Mouse (Mus musculus) CH12.LX (cell line): ENCODE results near the gene Anks1. TPM values are rescaled to one million over a fixed set of nuclear protein-coding genes. Genes with fewer than 3 reads are reported as not detected.

ENCODE experiments used
- DNase-seq: peaks from one replicate; pipeline ENCODE4 v3.0.0-alpha.2; 2013; ENCODE audit errors: extremely low read depth
- H3K27ac ChIP-seq: 2 replicates; pipeline ENCODE4 v1.5.1; 2012; ENCODE audit warnings: low read depth, mild to moderate bottlenecking, control low read depth, moderate library complexity; ENCODE audit not compliant: insufficient read depth
- H3K27me3 ChIP-seq: replicated peaks from 2 replicates; pipeline ENCODE3; 2012; ENCODE audit warnings: inconsistent platforms
- H3K36me3 ChIP-seq, 2 experiments: replicated peaks in 1 of 2; 2 replicates each; pipeline versions ENCODE3 to v1.6.1; 2012; ENCODE audit warnings: inconsistent platforms in 1 of 2, low read length in 1 of 2, mild to moderate bottlenecking in 1 of 2, mixed read lengths in 1 of 2, moderate library complexity in 1 of 2; ENCODE audit not compliant: control insufficient read depth in 1 of 2, insufficient read depth in 1 of 2
- H3K4me1 ChIP-seq, 2 experiments: 2 replicates each; pipeline ENCODE4 v1.6.1; 2012; ENCODE audit warnings: inconsistent platforms in 1 of 2, moderate library complexity in 1 of 2; ENCODE audit not compliant: insufficient read depth in 2 of 2, control insufficient read depth in 1 of 2
- H3K4me2 ChIP-seq: 2 replicates; pipeline ENCODE4 v1.6.1; 2012; ENCODE audit warnings: low read depth, mild to moderate bottlenecking, control low read depth; ENCODE audit not compliant: poor library complexity, insufficient read depth, severe bottlenecking
- H3K4me3 ChIP-seq, 3 experiments: fragments of 150-350 bp in 1 of 3; sonication (generic) in 1 of 3; replicated peaks in 1 of 3; 2 replicates each; pipeline versions ENCODE3 to v1.5.1; 2011 to 2012; ENCODE audit warnings: low read depth in 2 of 3, low read length in 2 of 3, mild to moderate bottlenecking in 2 of 3, moderate library complexity in 2 of 3, control low read depth in 1 of 3, improper control_type of control experiment in 1 of 3, inconsistent platforms in 1 of 3, mixed read lengths in 1 of 3; ENCODE audit not compliant: poor library complexity in 1 of 3
- H3K79me2 ChIP-seq: replicated peaks from 2 replicates; pipeline ENCODE4 v1.6.1; 2012; ENCODE audit warnings: mild to moderate bottlenecking, moderate library complexity; ENCODE audit not compliant: control insufficient read depth, poor library complexity, insufficient read depth, severe bottlenecking; ENCODE audit errors: extremely low read depth
- H3K9ac ChIP-seq: 2 replicates; pipeline ENCODE4 v1.6.1; 2012; ENCODE audit warnings: low read depth, mild to moderate bottlenecking, control low read depth, moderate library complexity; ENCODE audit not compliant: insufficient read depth
- H3K9me3 ChIP-seq: replicated peaks from 2 replicates; pipeline ENCODE3; 2012; ENCODE audit warnings: low read length, inconsistent platforms, mixed read lengths
- BHLHE40 ChIP-seq: IDR thresholded peaks from 2 replicates; pipeline ENCODE4 v1.6.1; 2011; ENCODE audit warnings: mild to moderate bottlenecking, low read depth, low read length, improper control_type of control experiment
- ELF1 ChIP-seq: IDR thresholded peaks from 2 replicates; pipeline ENCODE4 v1.6.1; 2014; ENCODE audit warnings: low read depth, mild to moderate bottlenecking, inconsistent platforms, low read length, improper control_type of control experiment
- IRF4 ChIP-seq: IDR thresholded peaks from 2 replicates; pipeline ENCODE4 v1.6.1; 2014; ENCODE audit warnings: low read depth, mild to moderate bottlenecking, inconsistent platforms, low read length, improper control_type of control experiment
- JUN ChIP-seq: IDR thresholded peaks from 2 replicates; pipeline ENCODE4 v1.6.1; 2011; ENCODE audit warnings: low read depth, mild to moderate bottlenecking, low read length, improper control_type of control experiment, moderate library complexity; ENCODE audit not compliant: insufficient read depth
- MAX ChIP-seq: IDR thresholded peaks from 2 replicates; pipeline ENCODE4 v1.6.1; 2011; ENCODE audit warnings: low read length, improper control_type of control experiment
- MAZ ChIP-seq: IDR thresholded peaks from 2 replicates; pipeline ENCODE4 v1.6.1; 2012; ENCODE audit warnings: low read depth, mild to moderate bottlenecking, inconsistent platforms, low read length, improper control_type of control experiment, moderate library complexity
- MYC ChIP-seq: IDR thresholded peaks from 2 replicates; pipeline ENCODE4 v1.6.1; 2011; ENCODE audit warnings: low read depth, mild to moderate bottlenecking, improper control_type of control experiment, low read length
- NELFE ChIP-seq: IDR thresholded peaks from 2 replicates; pipeline ENCODE4 v1.6.1; 2011; ENCODE audit warnings: low read depth, low read length, improper control_type of control experiment
- NRF1 ChIP-seq: IDR thresholded peaks from 2 replicates; pipeline ENCODE4 v1.6.1; 2014; ENCODE audit warnings: low read depth, mild to moderate bottlenecking, inconsistent platforms, low read length, improper control_type of control experiment, moderate library complexity
- POLR2A ChIP-seq: IDR thresholded peaks from 2 replicates; pipeline ENCODE4 v1.6.1; 2011; ENCODE audit warnings: low read depth, mild to moderate bottlenecking, improper control_type of control experiment, low read length
- RCOR1 ChIP-seq: conservative IDR thresholded peaks from 2 replicates; pipeline ENCODE4 v1.6.1; 2012; ENCODE audit warnings: low read depth, mild to moderate bottlenecking, inconsistent platforms, low read length, improper control_type of control experiment
- TBP ChIP-seq: conservative IDR thresholded peaks from 2 replicates; pipeline ENCODE4 v1.6.1; 2011; ENCODE audit warnings: low read depth, low read length, improper control_type of control experiment
- TCF12 ChIP-seq: IDR thresholded peaks from 2 replicates; pipeline ENCODE4 v1.6.1; 2014; ENCODE audit warnings: low read depth, mild to moderate bottlenecking, inconsistent platforms, low read length, improper control_type of control experiment
- UBTF ChIP-seq: IDR thresholded peaks from 2 replicates; pipeline ENCODE4 v1.6.1; 2012; ENCODE audit warnings: low read depth, mild to moderate bottlenecking, inconsistent platforms, low read length, improper control_type of control experiment, moderate library complexity
- USF1 ChIP-seq: IDR thresholded peaks from 2 replicates; pipeline ENCODE4 v1.6.1; 2014; ENCODE audit warnings: low read depth, mild to moderate bottlenecking, inconsistent platforms, low read length, improper control_type of control experiment
- USF2 ChIP-seq: conservative IDR thresholded peaks from 2 replicates; pipeline ENCODE4 v1.6.1; 2011; ENCODE audit warnings: low read depth, low read length, improper control_type of control experiment
- ZC3H11A ChIP-seq: IDR thresholded peaks from 2 replicates; pipeline ENCODE4 v1.6.1; 2012; ENCODE audit warnings: low read depth, mild to moderate bottlenecking, inconsistent platforms, low read length, improper control_type of control experiment
- ZKSCAN1 ChIP-seq: IDR thresholded peaks from 2 replicates; pipeline ENCODE4 v1.6.1; 2012; ENCODE audit warnings: low read depth, inconsistent platforms, low read length, improper control_type of control experiment, borderline replicate concordance
- ZMIZ1 ChIP-seq: IDR thresholded peaks from 2 replicates; pipeline ENCODE4 v1.6.1; 2012; ENCODE audit warnings: low read depth, mild to moderate bottlenecking, inconsistent platforms, low read length, improper control_type of control experiment
- dilution Hi-C: fragments of 300-500 bp; cut with MboI; formaldehyde crosslinking; loops from 2 replicates; pipeline ENCODE4 v1.14.3; 2020; ENCODE audit warnings: low sequenced_read_pairs; ENCODE audit not compliant: extremely low pct_unique_long_range_greater_than_20kb, extremely low pct_ligation_motif_present
- in situ Hi-C: fragments of 300-500 bp; cut with MboI; formaldehyde crosslinking; loops from 3 replicates; pipeline ENCODE4 v1.14.3; 2019; ENCODE audit warnings: low sequenced_read_pairs, low pct_ligation_motif_present, low pct_unique_long_range_greater_than_20kb, mixed read lengths
- polyA plus RNA-seq: library from polyadenylated mRNA; unstranded; fragments of >175 nt; gene quantifications from 2 replicates; pipeline ENCODE4 v1.2.1, GENCODE M21; 2012; ENCODE audit warnings: low read depth; ENCODE audit not compliant: insufficient read length
- total RNA-seq, 2 experiments: library from RNA; depleted of rRNA; stranded (reverse); fragments of 300-350 nt in 1 of 2; fragments of >200 nt in 1 of 2; gene quantifications; 2 replicates each; pipeline ENCODE4 v1.2.3; 2012 to 2014

Anks1 gene
- total and polyA plus RNA-seq, 3 experiments: 5.8 to 9.3 (median 9.0) TPM

GRCm38 (mm10) chr17:28008565-28008981 lies 99.5 kb downstream of the Anks1 start:
- dilution Hi-C loops (no loop called here), in situ Hi-C loops (no loop called here)
- no peak for DNase-seq
- H3K4me3 ChIP-seq: no peak overlapping the region
- no peak for TF ChIP-seq TBP
- no peak for TF ChIP-seq RCOR1
- no peak for TF ChIP-seq ZC3H11A
- no peak for TF ChIP-seq ZKSCAN1
- no peak for TF ChIP-seq NRF1
- TF ChIP-seq MAX: no peak
- no peak for TF ChIP-seq UBTF
- TF ChIP-seq USF1: no peak
- TF ChIP-seq MAZ: no peak
- TF ChIP-seq IRF4: no peak
- no peak for TF ChIP-seq ZMIZ1
- no peak for TF ChIP-seq TCF12
- TF ChIP-seq POLR2A: no peak
- TF ChIP-seq BHLHE40: no peak
- no peak for TF ChIP-seq JUN
- no peak for TF ChIP-seq MYC
- no peak for TF ChIP-seq USF2
- H3K27ac ChIP-seq: no peak overlapping the region
- H3K27me3 ChIP-seq: no peaks in the 10 kb centered on the region
- H3K79me2 ChIP-seq: no peaks in the 10 kb centered on the region
- H3K36me3 ChIP-seq: peaks cover 8 to 62% of the 10 kb centered on the region in 2 experiments
- H3K4me2 ChIP-seq: no peak overlapping the region
- H3K4me1 ChIP-seq: peaks cover 8 to 13% of the 10 kb centered on the region in 2 experiments
- H3K9me3 ChIP-seq: no peaks in the 10 kb centered on the region
- no peak overlapping the region for H3K9ac ChIP-seq

- DNase-seq: no peak
- no peaks in the 10 kb centered on the region for H3K79me2 ChIP-seq
- dilution Hi-C loops (no loop called here), in situ Hi-C loops (no loop called here)
- H3K27me3 ChIP-seq: no peaks in the 10 kb centered on the region
- H3K36me3 ChIP-seq: peaks cover 8 to 62% of the 10 kb centered on the region in 2 experiments
- no peak for TF ChIP-seq ELF1
- no peak for TF ChIP-seq ZC3H11A
- no peak for TF ChIP-seq NELFE
- no peaks in the 10 kb centered on the region for H3K9me3 ChIP-seq
- H3K4me3 ChIP-seq: no peak overlapping the region
- H3K9ac ChIP-seq: no peak overlapping the region
- peaks cover 8 to 15% of the 10 kb centered on the region in 2 experiments for H3K4me1 ChIP-seq
- no peak overlapping the region for H3K27ac ChIP-seq
- no peak overlapping the region for H3K4me2 ChIP-seq
Measured at GRCm38 (mm10) chr17:28009066-28009715, 100.1 kb downstream of the Anks1 start.
